Mouse (Mus musculus) intestine, embryonic 16.5 days (tissue): Measurements from ENCODE around the gene Aifm3. TPM values are rescaled to one million over a fixed set of nuclear protein-coding genes. Genes with fewer than 3 reads are reported as not detected.

Experiments used
- ATAC-seq: fragments of 200-750 bp; cut with Nextera tagmentation; 2 replicates; pipeline ENCODE4 v1.8.0; 2017; ENCODE audit warnings: moderate TSS enrichment, moderate library complexity
- H3K27ac ChIP-seq: fragments of 300-500 bp; sonication (generic); 2 replicates; pipeline ENCODE4 v1.5.1; 2014; ENCODE audit warnings: mild to moderate bottlenecking, low read length
- H3K27me3 ChIP-seq: fragments of 300-500 bp; sonication (generic); replicated peaks from 2 replicates; pipeline ENCODE4 v1.6.1; 2014; ENCODE audit warnings: low read length, control low read depth, mixed read lengths; ENCODE audit not compliant: control insufficient read depth, insufficient read depth
- H3K36me3 ChIP-seq: fragments of 300-500 bp; sonication (generic); 2 replicates; pipeline ENCODE4 v1.6.1; 2014; ENCODE audit warnings: low read length, control low read depth; ENCODE audit not compliant: control insufficient read depth, insufficient read depth
- H3K4me1 ChIP-seq: fragments of 300-500 bp; sonication (generic); 2 replicates; pipeline ENCODE4 v1.6.1; 2014; ENCODE audit warnings: low read length, control low read depth, mixed read lengths; ENCODE audit not compliant: control insufficient read depth, insufficient read depth
- H3K4me2 ChIP-seq: fragments of 300-500 bp; sonication (generic); 2 replicates; pipeline ENCODE4 v1.6.1; 2014; ENCODE audit warnings: low read depth, low read length, control low read depth
- H3K4me3 ChIP-seq: fragments of 300-500 bp; sonication (generic); 2 replicates; pipeline ENCODE4 v1.5.1; 2014; ENCODE audit warnings: mild to moderate bottlenecking, low read length
- H3K9ac ChIP-seq: fragments of 300-500 bp; sonication (generic); 2 replicates; pipeline ENCODE4 v1.6.1; 2014; ENCODE audit warnings: low read depth, low read length
- H3K9me3 ChIP-seq: fragments of 300-500 bp; sonication (generic); 2 replicates; pipeline ENCODE4 v1.6.1; 2016; ENCODE audit warnings: low read length, control low read depth; ENCODE audit not compliant: control insufficient read depth
- WGBS: fragments of 180-500 bp; shearing (Covaris S2); extraction: QIAGEN DNeasy Blood & Tissue Kit; methylation state at CpG from one replicate; pipeline ENCODE4 v1.1.7; 2014; 5-methylcytosine and 5-hydroxymethylcytosine counted together
- polyA plus RNA-seq: library from polyadenylated mRNA; unstranded; fragments of >200 nt; fragmentation: Nextera tagmentation; extraction: Ambion mirVana; gene quantifications from 2 replicates; pipeline ENCODE4 v1.2.1, GENCODE M21; 2015

Aifm3 gene
- polyA plus RNA-seq, 1 experiment from 2014 or later: 8.9 TPM

DNA sequence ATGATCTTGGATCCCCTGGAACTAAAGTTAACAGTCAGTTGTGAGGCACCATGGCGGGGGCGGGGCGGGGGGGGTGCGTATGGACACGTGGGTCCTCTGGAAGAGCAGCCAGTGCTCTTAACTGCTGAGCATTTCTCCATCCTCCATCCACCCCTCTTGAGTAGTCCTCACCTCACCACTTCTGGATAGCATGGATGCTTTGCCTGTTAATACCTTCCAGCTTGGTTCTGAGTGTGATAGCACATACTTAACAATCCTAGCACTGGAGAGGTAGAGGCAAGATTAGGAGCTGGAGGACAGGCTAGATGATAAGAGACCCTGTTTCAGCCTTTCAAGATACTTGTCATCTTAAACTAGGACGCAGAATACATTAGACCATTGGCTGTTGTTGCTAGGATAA is 16.9 kb upstream of the Aifm3 start:
- Histone ChIP-seq H3K27ac (no peak overlapping the region), H3K4me3 (no peak overlapping the region), H3K9me3 (no peaks in the 10 kb centered on the region), H3K27me3 (no peaks in the 10 kb centered on the region), H3K9ac (no peak overlapping the region), H3K4me1 (no peaks in the 10 kb centered on the region), H3K4me2 (no peak overlapping the region), H3K36me3 (peaks cover 7% of the 10 kb centered on the region)
- 86% methylated on average over 6 of the region's 6 CpGs for WGBS
- no peak for ATAC-seq

GRCm38 (mm10) chr16:17474091-17474490 is 15.3 kb upstream of the Aifm3 start:
- no peaks in the 10 kb centered on the region for H3K9me3 ChIP-seq
- no peak overlapping the region for H3K4me2 ChIP-seq
- H3K27ac ChIP-seq: no peak overlapping the region
- H3K9ac ChIP-seq: no peak overlapping the region
- H3K27me3 ChIP-seq: no peaks in the 10 kb centered on the region
- ATAC-seq: no peak
- H3K4me1 ChIP-seq: no peaks in the 10 kb centered on the region; the same call in 1 of the 2 replicates
- H3K36me3 ChIP-seq: peaks cover 7% of the 10 kb centered on the region
- no peak overlapping the region for H3K4me3 ChIP-seq

- Histone ChIP-seq H3K27ac (no peak overlapping the region), H3K4me3 (no peak overlapping the region), H3K9ac (no peak overlapping the region), H3K4me2 (no peak overlapping the region), H3K9me3 (no peaks in the 10 kb centered on the region), H3K4me1 (no peaks in the 10 kb centered on the region; the same call in 1 of the 2 replicates), H3K27me3 (no peaks in the 10 kb centered on the region), H3K36me3 (peaks cover 6% of the 10 kb centered on the region)
- WGBS: 78% methylated on average over 2 of the region's 2 CpGs
- no peak for ATAC-seq
These were observed 14.7 kb upstream of the Aifm3 start for GRCm38 (mm10) chr16:17474761-17475160.

DNA sequence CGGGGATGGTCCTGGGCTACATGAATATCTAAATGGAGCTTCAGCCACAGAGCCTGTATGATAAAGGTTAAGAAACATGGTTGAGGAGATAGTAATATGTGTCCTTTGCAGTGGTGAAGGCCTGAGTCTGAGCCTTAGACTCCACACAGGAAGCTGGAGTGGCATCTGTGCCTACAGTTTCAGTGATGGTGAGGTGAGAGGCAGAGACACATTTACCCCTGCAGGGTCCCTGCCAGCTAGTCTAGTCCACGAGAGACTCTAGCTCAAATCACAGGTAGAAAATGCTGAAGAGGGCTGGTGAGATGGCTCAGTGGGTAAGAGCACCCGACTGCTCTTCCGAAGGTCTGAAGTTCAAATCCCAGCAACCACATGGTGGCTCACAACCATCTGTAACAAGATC is 14.1 kb upstream of the Aifm3 start:
- ATAC-seq: no peak
- H3K4me3 ChIP-seq: no peak overlapping the region
- H3K9ac ChIP-seq: no peak overlapping the region
- no peak overlapping the region for H3K27ac ChIP-seq
- WGBS: 92% methylated on average over 4 of the region's 4 CpGs
- H3K9me3 ChIP-seq: no peaks in the 10 kb centered on the region
- H3K36me3 ChIP-seq: peaks cover under 1% of the 10 kb centered on the region; the same call in 1 of the 2 replicates
- no peaks in the 10 kb centered on the region; the same call in 1 of the 2 replicates for H3K4me1 ChIP-seq
- no peaks in the 10 kb centered on the region for H3K27me3 ChIP-seq
- no peak overlapping the region for H3K4me2 ChIP-seq

DNA sequence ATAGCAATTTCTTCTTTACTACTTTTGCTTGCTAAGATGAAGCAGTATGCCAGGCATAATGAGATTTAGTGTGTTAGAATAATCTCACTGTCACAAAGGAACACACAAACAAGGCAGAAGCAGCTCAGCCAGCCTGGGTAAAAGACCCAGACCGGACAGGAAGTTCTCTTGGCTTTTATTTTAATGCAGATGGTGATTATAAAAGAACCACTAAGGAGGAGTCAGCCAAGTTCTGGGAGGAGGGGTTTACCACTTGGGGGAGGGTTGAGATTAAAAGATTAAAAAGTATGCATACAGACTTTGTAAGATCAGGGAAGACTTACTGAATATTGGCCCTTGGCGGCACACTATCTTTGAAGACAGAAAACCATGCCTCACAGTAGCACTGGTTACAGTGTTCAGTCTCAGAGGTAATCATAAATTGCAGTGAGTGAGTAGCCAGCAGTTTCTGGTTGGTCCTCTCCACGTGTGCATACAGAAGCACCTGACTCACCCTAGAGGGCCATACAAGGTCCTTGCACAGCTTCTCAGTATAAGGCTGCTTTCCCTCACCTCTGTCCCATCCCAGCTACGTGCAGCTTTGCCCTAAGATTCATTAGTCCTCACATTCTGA is 11.0 kb upstream of the Aifm3 start:
- H3K9ac ChIP-seq: no peak overlapping the region
- no peak for ATAC-seq
- no peak overlapping the region for H3K27ac ChIP-seq
- H3K4me1 ChIP-seq: no peaks in the 10 kb centered on the region; the same call in 1 of the 2 replicates
- no peak overlapping the region for H3K4me2 ChIP-seq
- H3K27me3 ChIP-seq: no peaks in the 10 kb centered on the region
- H3K4me3 ChIP-seq: no peak overlapping the region
- no peaks in the 10 kb centered on the region for H3K9me3 ChIP-seq
- 72% methylated on average over 4 of the region's 4 CpGs for WGBS
- H3K36me3 ChIP-seq: peaks cover 5% of the 10 kb centered on the region; the same call in 1 of the 2 replicates

DNA sequence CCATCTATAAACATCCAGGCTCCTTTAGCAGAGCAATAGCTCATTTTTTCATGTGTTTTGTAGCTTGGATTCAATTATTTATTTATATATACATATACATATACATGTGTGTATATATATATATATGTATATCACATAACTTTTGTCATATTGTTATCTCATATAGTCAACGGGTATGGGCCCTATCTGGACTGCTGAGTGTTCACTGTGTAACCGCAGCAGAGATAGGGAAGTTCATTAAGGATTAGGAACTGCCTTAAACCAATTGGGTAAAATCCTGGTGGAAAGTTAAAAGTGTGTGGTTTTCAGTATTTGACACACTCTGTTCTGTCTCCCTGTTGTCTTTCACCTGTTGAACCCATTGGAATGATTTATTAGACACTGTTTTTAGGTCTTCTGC is 7.9 kb upstream of the Aifm3 start:
- Histone ChIP-seq H3K9ac (no peak overlapping the region), H3K36me3 (peaks cover 9% of the 10 kb centered on the region; the same call in 1 of the 2 replicates), H3K4me1 (peaks cover 4% of the 10 kb centered on the region; the same call in 1 of the 2 replicates), H3K4me2 (no peak overlapping the region), H3K4me3 (no peak overlapping the region), H3K27me3 (no peaks in the 10 kb centered on the region), H3K9me3 (no peaks in the 10 kb centered on the region), H3K27ac (no peak overlapping the region)
- WGBS: 71% methylated on average over 2 of the region's 2 CpGs
- no peak for ATAC-seq

GRCm38 (mm10) chr16:17486505-17486904 is 2.9 kb upstream of the Aifm3 start:
- ATAC-seq: no peak
- 19% methylated on average over 3 of the region's 3 CpGs for WGBS
- Histone ChIP-seq H3K9me3 (no peaks in the 10 kb centered on the region), H3K4me3 (no peak overlapping the region), H3K9ac (no peak overlapping the region), H3K27me3 (no peaks in the 10 kb centered on the region), H3K4me2 (no peak overlapping the region), H3K27ac (no peak overlapping the region), H3K4me1 (peaks cover 9% of the 10 kb centered on the region; the same call in 1 of the 2 replicates), H3K36me3 (peaks cover 9% of the 10 kb centered on the region; the same call in 1 of the 2 replicates)

DNA sequence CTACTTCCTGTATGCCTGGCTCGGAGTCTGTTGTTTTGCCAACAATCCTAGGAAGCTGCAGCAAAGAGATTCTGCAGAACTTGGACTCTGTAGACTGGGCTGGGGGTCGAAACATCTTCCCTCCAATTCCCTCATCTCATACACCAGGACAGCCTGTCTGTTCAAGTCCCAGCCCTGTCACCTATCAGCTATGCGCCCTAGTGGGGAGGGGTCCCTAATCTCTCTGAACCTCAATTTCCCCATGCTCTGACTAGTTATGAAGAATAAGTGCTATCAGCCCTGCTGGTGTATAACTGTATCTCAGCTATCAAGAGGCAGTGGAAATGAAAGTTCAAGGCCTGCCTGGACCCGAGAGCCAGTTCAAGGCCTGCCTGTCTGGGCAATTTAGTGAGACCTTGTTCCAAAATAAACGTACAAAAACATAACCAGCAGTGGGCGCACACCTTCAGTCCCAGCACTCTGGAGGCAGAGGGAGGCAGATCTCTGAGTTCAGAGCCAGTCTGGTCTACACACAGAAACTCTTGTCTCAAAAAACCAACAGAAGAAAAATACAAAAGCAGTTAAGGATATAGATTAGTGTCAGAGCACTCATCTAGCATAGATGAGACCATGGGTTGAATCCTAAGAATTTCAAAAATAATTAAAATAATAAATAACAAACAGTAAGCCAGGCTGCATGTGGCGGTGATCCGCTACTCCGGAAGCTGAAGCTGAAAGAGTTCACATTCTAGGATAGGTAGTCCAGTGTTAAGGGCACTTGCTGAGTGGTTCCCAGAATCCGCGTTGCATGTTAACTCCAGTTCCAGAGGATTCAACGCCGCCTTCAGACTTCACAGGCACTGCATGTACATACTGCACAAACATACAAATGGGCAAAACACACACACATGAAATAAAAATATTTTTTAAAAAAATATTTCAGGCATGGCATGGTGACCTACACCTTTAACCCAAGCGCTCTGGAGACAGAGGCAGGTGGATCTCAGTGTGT is 638 bp upstream of the Aifm3 start:
- Histone ChIP-seq H3K4me3 (peak overlapping the region; percentile 60), H3K4me1 (peaks cover 9% of the 10 kb centered on the region; the same call in 1 of the 2 replicates), H3K36me3 (peaks cover 4% of the 10 kb centered on the region; the same call in 1 of the 2 replicates), H3K9me3 (no peaks in the 10 kb centered on the region), H3K27me3 (no peaks in the 10 kb centered on the region), H3K4me2 (peak overlapping the region; percentile 77), H3K27ac (no peak overlapping the region), H3K9ac (no peak overlapping the region)
- ATAC-seq: peak; percentile 44
- WGBS: 50% methylated on average over 14 of the region's 14 CpGs

GRCm38 (mm10) chr16:17491154-17491553 is 1.7 kb downstream of the Aifm3 start:
- H3K4me2 ChIP-seq: no peak overlapping the region
- no peak for ATAC-seq
- no peak overlapping the region for H3K4me3 ChIP-seq
- H3K27me3 ChIP-seq: no peaks in the 10 kb centered on the region
- peaks cover 8% of the 10 kb centered on the region; the same call in 1 of the 2 replicates for H3K4me1 ChIP-seq
- H3K9me3 ChIP-seq: no peaks in the 10 kb centered on the region
- no peak overlapping the region for H3K27ac ChIP-seq
- H3K9ac ChIP-seq: no peak overlapping the region
- H3K36me3 ChIP-seq: no peaks in the 10 kb centered on the region
- 95% methylated on average over 5 of the region's 5 CpGs for WGBS
